Mouse (Mus musculus): ENCODE results near the gene Gm49673. TPM values are rescaled to one million over a fixed set of nuclear protein-coding genes. Genes with fewer than 3 reads are reported as not detected.
A peak's percentile ranks its signal among the peaks of the same experiment; 100 is the strongest.
"Not testable (repeated sequence)": the region's sequence is repeated elsewhere in the genome, so short reads cannot be mapped to it uniquely, and the experiment has no call there.

The Gm49673 gene
- total and polyA plus RNA-seq, 3 experiments, result 16.1 TPM; not detected in 2

- not testable (repeated sequence) for DNase-seq
Measured at GRCm38 (mm10) chr17:8039916-8040635, 107.5 kb downstream of the Gm49673 start.

GRCm38 (mm10) chr17:8036976-8037375, 110.6 kb downstream of the Gm49673 start:
- DNase-seq, result peak; percentile 23

Other genes with a start within 250 kb of the Gm49673 start
- gene Tagap, start 221.8 kb downstream of the Gm49673 start, total RNA-seq (2021), result 1 to 10 TPM; 4.5 to 5.9 TPM
- gene Tagap, start 221.8 kb downstream of the Gm49673 start, polyA plus RNA-seq (2012; rRNA removed), result 0.69 and 1.1 TPM in 2 replicates
- 10 to 100 TPM; 42.2 to 43.2 TPM for gene Rsph3a, start 202.2 kb downstream of the Gm49673 start, total RNA-seq (2021)
- 169 and 206 TPM in 2 replicates for gene Rsph3a, start 202.2 kb downstream of the Gm49673 start, polyA plus RNA-seq (2012; rRNA removed)
- gene Rnaset2a, start 309 bp upstream of the Gm49673 start, total RNA-seq (2021), result 10 to 100 TPM; 29.2 to 62.6 TPM
- gene Rnaset2a, start 309 bp upstream of the Gm49673 start, polyA plus RNA-seq (2012; rRNA removed), result 54.9 and 82.3 TPM in 2 replicates
- 10 to 100 TPM; 16.6 to 21.4 TPM for gene Fgfr1op, start 17.7 kb upstream of the Gm49673 start, total RNA-seq (2021)
- 0.42 and 0.43 TPM in 2 replicates for gene Fgfr1op, start 17.7 kb upstream of the Gm49673 start, polyA plus RNA-seq (2012; rRNA removed)
- not detected for gene Ccr6, start 88.3 kb upstream of the Gm49673 start, total RNA-seq (2021)
- 0.08 and 0.29 TPM in 2 replicates for gene Ccr6, start 88.3 kb upstream of the Gm49673 start, polyA plus RNA-seq (2012; rRNA removed)
- gene Mpc1, start 135.1 kb upstream of the Gm49673 start, total RNA-seq (2021), result 100 to 1,000 TPM; 296 to 304 TPM
- gene Mpc1, start 135.1 kb upstream of the Gm49673 start, polyA plus RNA-seq (2012; rRNA removed), result 92.5 and 121 TPM in 2 replicates
- 10 to 100 TPM; 32.8 to 39.7 TPM for gene Sft2d1, start 163.3 kb upstream of the Gm49673 start, total RNA-seq (2021)
- gene Sft2d1, start 163.3 kb upstream of the Gm49673 start, polyA plus RNA-seq (2012; rRNA removed), result 108 and 123 TPM in 2 replicates
- gene Prr18, start 189.7 kb upstream of the Gm49673 start, total RNA-seq (2021), result under 1 TPM; 0.14 to 0.49 TPM
- 0.25 and 0.38 TPM in 2 replicates for gene Prr18, start 189.7 kb upstream of the Gm49673 start, polyA plus RNA-seq (2012; rRNA removed)
- gene T2, start 208.2 kb upstream of the Gm49673 start, total RNA-seq (2021), result not detected
- not detected in 2 replicates for gene T2, start 208.2 kb upstream of the Gm49673 start, polyA plus RNA-seq (2012; rRNA removed)

All from adrenal gland, adult 2 months (tissue).